Mouse (Mus musculus) lung, postnatal 0 days (tissue): Measurements from ENCODE around the gene Stat3.

ENCODE experiments used
- CTCF ChIP-seq: IDR thresholded peaks from 2 replicates; pipeline ENCODE4 v1.5.1; 2016; ENCODE audit warnings: antibody characterized with exemption, mild to moderate bottlenecking
- EP300 ChIP-seq: IDR thresholded peaks from 2 replicates; pipeline ENCODE4 v1.6.1; 2016; ENCODE audit warnings: antibody characterized with exemption, mild to moderate bottlenecking, control low read depth

DNA sequence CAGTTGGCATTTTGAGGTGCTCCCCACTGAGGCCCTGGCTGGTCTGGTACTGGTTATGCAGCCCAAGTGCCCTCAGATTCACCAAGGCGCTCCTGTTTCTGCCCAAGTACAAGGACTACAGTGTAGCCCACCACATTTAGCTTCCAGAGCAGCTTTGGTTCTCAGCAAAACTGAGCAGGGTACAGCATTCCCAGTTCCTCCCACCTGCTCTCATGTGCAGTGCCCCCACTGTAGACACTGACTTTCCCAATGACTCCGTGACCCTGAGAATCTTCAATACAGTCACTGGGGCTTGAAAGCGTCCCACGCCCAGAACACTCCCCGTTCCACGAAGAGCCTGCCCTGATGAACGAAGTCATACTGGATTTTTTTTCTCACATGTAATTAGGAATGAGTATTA, 8.7 kb downstream of the Stat3 start:
- TF ChIP-seq CTCF (no peak), EP300 (no peak)
